Mouse (Mus musculus): ENCODE results near the gene Nudc. TPM values are rescaled to one million over a fixed set of nuclear protein-coding genes. Genes with fewer than 3 reads are reported as not detected.
A peak's percentile ranks its signal among the peaks of the same experiment; 100 is the strongest.

The Nudc gene
- polyA plus RNA-seq, 1 experiment from 2014 or later, result 192 TPM

GRCm38 (mm10) chr4:133574070-133574842 is 28.5 kb upstream of the Nudc start, which contains the start of gene Gpatch3:
TSS of gene Gpatch3 (plus strand) at chr4:133574745.
- Histone ChIP-seq H3K27me3 (ENCODE audit: control insufficient read depth, insufficient read depth, low read length) (no peaks in the 10 kb centered on the region), H3K4me1 (ENCODE audit: control insufficient read depth, insufficient read depth, low read length) (peaks cover 6% of the 10 kb centered on the region; the same call in 1 of the 2 replicates), H3K4me3 (ENCODE audit: low read depth, low read length) (peak within 1 kb of the TSS; percentile 99), H3K9ac (replicated peaks; ENCODE audit: low read depth, low read length) (peak within 1 kb of the TSS; percentile 80), H3K4me2 (replicated peaks; ENCODE audit: low read depth, low read length) (peak within 1 kb of the TSS; percentile 93), H3K36me3 (ENCODE audit: control insufficient read depth, insufficient read depth, low read length) (peaks cover 8% of the 10 kb centered on the region), H3K9me3 (ENCODE audit: control insufficient read depth, low read depth, low read length) (no peaks in the 10 kb centered on the region), H3K27ac (ENCODE audit: low read length) (peak within 1 kb of the TSS; percentile 88)
- peak; percentile 88 for ATAC-seq (ENCODE audit: insufficient number of reproducible peaks, insufficient read depth, low FRiP score, low read depth)
- WGBS, result 6% methylated on average over 44 of the region's 44 CpGs

DNA sequence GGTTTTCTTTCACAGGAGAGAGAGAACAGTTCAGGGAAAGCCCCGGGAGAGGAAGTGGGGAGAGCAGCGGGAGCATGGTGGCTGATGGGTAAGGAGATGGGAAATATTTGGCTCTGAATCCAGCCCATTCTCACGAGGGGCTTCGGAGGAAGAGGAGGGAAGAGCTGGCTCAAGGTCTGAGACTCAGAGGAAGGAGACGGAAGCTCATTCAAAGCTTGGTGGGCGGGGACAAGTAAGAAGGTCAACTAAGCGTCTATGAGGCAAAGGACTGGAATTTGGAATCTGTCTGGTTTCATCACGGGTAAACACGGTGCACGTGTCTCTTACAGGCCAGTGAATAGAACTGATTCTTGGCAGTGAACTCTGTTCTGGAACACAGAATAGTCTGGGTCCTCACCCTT is 24.3 kb upstream of the Nudc start:
- no peak for ATAC-seq (ENCODE audit: insufficient number of reproducible peaks, insufficient read depth, low FRiP score, low read depth)
- 48% methylated on average over 10 of the region's 10 CpGs for WGBS
- H3K27ac ChIP-seq (ENCODE audit: low read length), result no peak overlapping the region

DNA sequence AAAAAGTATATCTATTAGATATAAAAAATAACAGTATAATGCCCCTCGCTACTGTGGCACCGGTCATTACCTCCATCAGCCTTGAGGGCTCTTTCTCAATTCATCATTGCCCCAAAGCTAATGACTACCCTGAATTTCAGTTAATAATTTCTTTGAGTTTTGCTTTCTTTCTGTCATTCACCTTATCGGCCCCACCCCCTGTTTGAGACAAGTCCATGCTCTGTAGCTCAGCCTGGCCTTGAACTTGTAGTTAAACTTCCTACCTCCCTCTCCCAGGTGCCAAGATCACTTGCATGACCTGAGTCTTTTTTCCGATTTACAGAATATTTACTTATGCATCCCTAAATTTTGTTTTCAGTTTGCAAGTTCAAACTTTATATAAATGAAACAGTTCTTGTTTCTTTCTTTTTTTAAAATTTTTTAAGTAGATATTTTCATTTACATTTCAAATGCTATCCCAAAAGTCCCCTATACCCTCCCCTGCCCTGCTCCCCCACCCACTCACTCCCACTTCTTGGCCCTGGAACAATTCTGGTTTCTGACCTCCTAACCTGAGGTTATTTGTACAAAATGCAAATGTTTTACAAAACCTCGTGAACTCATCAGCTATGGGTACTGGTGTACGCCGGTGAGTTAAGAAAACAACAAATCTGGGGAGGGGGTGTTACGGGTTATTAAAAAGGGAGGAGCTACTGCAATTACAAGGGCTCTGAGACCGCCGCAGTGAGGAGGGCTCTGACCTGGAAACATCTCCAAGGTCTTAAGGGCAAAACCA is 23.7 kb upstream of the Nudc start:
- Histone ChIP-seq H3K36me3 (ENCODE audit: control insufficient read depth, insufficient read depth, low read length) (no peaks in the 10 kb centered on the region), H3K27me3 (ENCODE audit: control insufficient read depth, insufficient read depth, low read length) (no peaks in the 10 kb centered on the region), H3K4me3 (ENCODE audit: low read depth, low read length) (no peak overlapping the region), H3K4me1 (ENCODE audit: control insufficient read depth, insufficient read depth, low read length) (no peaks in the 10 kb centered on the region), H3K9ac (replicated peaks; ENCODE audit: low read depth, low read length) (no peak overlapping the region), H3K4me2 (replicated peaks; ENCODE audit: low read depth, low read length) (no peak overlapping the region), H3K27ac (ENCODE audit: low read length) (no peak overlapping the region), H3K9me3 (ENCODE audit: control insufficient read depth, low read depth, low read length) (no peaks in the 10 kb centered on the region)
- WGBS, result 76% methylated on average over 10 of the region's 10 CpGs
- no peak for ATAC-seq (ENCODE audit: insufficient number of reproducible peaks, insufficient read depth, low FRiP score, low read depth)

More for the DNA sequence above, 24.3 kb upstream of the Nudc start:
- H3K27me3 ChIP-seq (ENCODE audit: control insufficient read depth, insufficient read depth, low read length), result no peaks in the 10 kb centered on the region
- H3K9me3 ChIP-seq (ENCODE audit: control insufficient read depth, low read depth, low read length), result no peaks in the 10 kb centered on the region
- no peaks in the 10 kb centered on the region for H3K36me3 ChIP-seq (ENCODE audit: control insufficient read depth, insufficient read depth, low read length)
- no peak overlapping the region for H3K4me3 ChIP-seq (ENCODE audit: low read depth, low read length)
- no peak overlapping the region for H3K9ac ChIP-seq (replicated peaks; ENCODE audit: low read depth, low read length)
- H3K4me1 ChIP-seq (ENCODE audit: control insufficient read depth, insufficient read depth, low read length), result peaks cover under 1% of the 10 kb centered on the region; the same call in 1 of the 2 replicates
- no peak overlapping the region for H3K4me2 ChIP-seq (replicated peaks; ENCODE audit: low read depth, low read length)

DNA sequence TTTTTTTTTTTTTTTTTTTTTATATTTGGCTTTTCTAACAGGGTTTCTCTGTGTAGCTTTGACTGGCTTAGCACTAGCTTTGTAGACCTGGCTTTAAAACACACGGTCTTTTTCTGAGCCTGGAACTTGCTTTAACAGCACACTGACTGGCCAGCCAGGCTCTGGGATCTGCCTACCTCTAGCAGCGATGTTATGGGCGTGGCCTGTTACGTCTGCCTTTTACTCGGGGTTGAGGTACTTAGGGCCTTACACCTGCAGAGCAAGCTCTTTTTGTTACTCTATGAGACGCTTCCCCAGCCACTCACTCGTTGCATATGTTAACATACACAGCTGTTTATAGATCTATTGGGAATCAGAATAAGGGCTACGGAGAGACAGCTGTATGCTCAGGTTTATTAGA is 21.5 kb upstream of the Nudc start:
- 24% methylated on average over 8 of the region's 8 CpGs for WGBS
- ATAC-seq (ENCODE audit: insufficient number of reproducible peaks, insufficient read depth, low FRiP score, low read depth), result no peak
- no peaks in the 10 kb centered on the region for H3K36me3 ChIP-seq (ENCODE audit: control insufficient read depth, insufficient read depth, low read length)
- no peaks in the 10 kb centered on the region for H3K4me1 ChIP-seq (ENCODE audit: control insufficient read depth, insufficient read depth, low read length)
- H3K27ac ChIP-seq (ENCODE audit: low read length), result no peak overlapping the region
- no peaks in the 10 kb centered on the region for H3K9me3 ChIP-seq (ENCODE audit: control insufficient read depth, low read depth, low read length)
- no peak overlapping the region for H3K9ac ChIP-seq (replicated peaks; ENCODE audit: low read depth, low read length)
- H3K4me2 ChIP-seq (replicated peaks; ENCODE audit: low read depth, low read length), result no peak overlapping the region
- H3K4me3 ChIP-seq (ENCODE audit: low read depth, low read length), result no peak overlapping the region
- H3K27me3 ChIP-seq (ENCODE audit: control insufficient read depth, insufficient read depth, low read length), result no peaks in the 10 kb centered on the region

GRCm38 (mm10) chr4:133563123-133563571 is 17.4 kb upstream of the Nudc start:
- no peak for ATAC-seq (ENCODE audit: insufficient number of reproducible peaks, insufficient read depth, low FRiP score, low read depth)
- H3K36me3 ChIP-seq (ENCODE audit: control insufficient read depth, insufficient read depth, low read length), result no peaks in the 10 kb centered on the region
- no peak overlapping the region for H3K9ac ChIP-seq (replicated peaks; ENCODE audit: low read depth, low read length)
- H3K27me3 ChIP-seq (ENCODE audit: control insufficient read depth, insufficient read depth, low read length), result no peaks in the 10 kb centered on the region
- no peak overlapping the region for H3K4me3 ChIP-seq (ENCODE audit: low read depth, low read length)
- no peaks in the 10 kb centered on the region for H3K4me1 ChIP-seq (ENCODE audit: control insufficient read depth, insufficient read depth, low read length)
- 75% methylated on average over 11 of the region's 11 CpGs for WGBS
- H3K27ac ChIP-seq (ENCODE audit: low read length), result no peak overlapping the region
- H3K4me2 ChIP-seq (replicated peaks; ENCODE audit: low read depth, low read length), result no peak overlapping the region
- no peaks in the 10 kb centered on the region for H3K9me3 ChIP-seq (ENCODE audit: control insufficient read depth, low read depth, low read length)

- Histone ChIP-seq H3K9ac (replicated peaks; ENCODE audit: low read depth, low read length) (no peak overlapping the region), H3K27me3 (ENCODE audit: control insufficient read depth, insufficient read depth, low read length) (no peaks in the 10 kb centered on the region), H3K9me3 (ENCODE audit: control insufficient read depth, low read depth, low read length) (no peaks in the 10 kb centered on the region), H3K4me1 (ENCODE audit: control insufficient read depth, insufficient read depth, low read length) (no peaks in the 10 kb centered on the region), H3K36me3 (ENCODE audit: control insufficient read depth, insufficient read depth, low read length) (no peaks in the 10 kb centered on the region), H3K4me2 (replicated peaks; ENCODE audit: low read depth, low read length) (no peak overlapping the region), H3K27ac (ENCODE audit: low read length) (no peak overlapping the region), H3K4me3 (ENCODE audit: low read depth, low read length) (no peak overlapping the region)
- 73% methylated on average over 4 of the region's 4 CpGs for WGBS
- no peak for ATAC-seq (ENCODE audit: insufficient number of reproducible peaks, insufficient read depth, low FRiP score, low read depth)
These were observed 15.8 kb upstream of the Nudc start for GRCm38 (mm10) chr4:133561622-133562021.

- H3K4me3 ChIP-seq (ENCODE audit: low read depth, low read length), result no peak overlapping the region
- 71% methylated on average over 4 of the region's 4 CpGs for WGBS
These were observed 14.1 kb upstream of the Nudc start for GRCm38 (mm10) chr4:133559846-133560245.

DNA sequence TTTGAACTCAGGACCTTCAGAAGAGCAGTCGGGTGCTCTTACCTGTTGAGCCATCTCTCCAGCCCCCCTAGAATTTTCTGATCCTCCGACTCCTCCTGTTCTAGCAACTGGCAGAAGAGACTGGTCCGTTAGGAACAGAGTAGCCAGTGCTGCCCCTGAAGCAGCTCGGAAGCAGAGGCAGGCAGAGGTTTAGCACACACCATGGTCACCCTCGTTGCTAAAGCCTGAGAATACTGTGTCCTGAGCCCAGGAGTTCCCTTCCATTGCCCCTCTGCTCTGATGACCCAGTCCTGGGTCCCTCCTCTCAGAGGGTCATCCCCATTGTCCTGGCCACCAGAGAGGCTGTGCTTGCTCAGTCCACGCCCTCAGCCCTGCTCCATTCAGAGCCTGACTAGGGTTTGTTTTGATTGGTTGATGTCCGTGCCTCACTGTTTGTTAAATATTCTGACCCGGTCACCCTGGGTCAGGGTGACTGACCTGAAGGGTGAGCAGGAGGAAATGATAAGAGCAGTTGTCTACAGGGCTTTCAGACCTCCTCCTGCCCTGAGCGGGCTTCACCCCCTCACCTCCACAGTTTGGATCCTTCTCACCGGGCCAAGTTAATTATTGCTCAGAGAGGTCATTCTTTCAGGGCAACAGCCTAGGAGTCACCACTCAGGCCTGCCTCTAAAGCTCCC is 11.4 kb upstream of the Nudc start:
- Histone ChIP-seq H3K36me3 (ENCODE audit: control insufficient read depth, insufficient read depth, low read length) (no peaks in the 10 kb centered on the region), H3K27me3 (ENCODE audit: control insufficient read depth, insufficient read depth, low read length) (no peaks in the 10 kb centered on the region), H3K9me3 (ENCODE audit: control insufficient read depth, low read depth, low read length) (no peaks in the 10 kb centered on the region), H3K9ac (replicated peaks; ENCODE audit: low read depth, low read length) (no peak overlapping the region), H3K4me2 (replicated peaks; ENCODE audit: low read depth, low read length) (no peak overlapping the region), H3K4me3 (ENCODE audit: low read depth, low read length) (no peak overlapping the region), H3K27ac (ENCODE audit: low read length) (no peak overlapping the region), H3K4me1 (ENCODE audit: control insufficient read depth, insufficient read depth, low read length) (no peaks in the 10 kb centered on the region)
- 24% methylated on average over 10 of the region's 10 CpGs for WGBS
- no peak; the same call in 1 of the 2 replicates for ATAC-seq (ENCODE audit: insufficient number of reproducible peaks, insufficient read depth, low FRiP score, low read depth)

More at GRCm38 (mm10) chr4:133559846-133560245, 14.1 kb upstream of the Nudc start:
- Histone ChIP-seq H3K27me3 (ENCODE audit: control insufficient read depth, insufficient read depth, low read length) (no peaks in the 10 kb centered on the region), H3K36me3 (ENCODE audit: control insufficient read depth, insufficient read depth, low read length) (no peaks in the 10 kb centered on the region), H3K4me2 (replicated peaks; ENCODE audit: low read depth, low read length) (no peak overlapping the region), H3K9ac (replicated peaks; ENCODE audit: low read depth, low read length) (no peak overlapping the region), H3K27ac (ENCODE audit: low read length) (no peak overlapping the region), H3K9me3 (ENCODE audit: control insufficient read depth, low read depth, low read length) (no peaks in the 10 kb centered on the region), H3K4me1 (ENCODE audit: control insufficient read depth, insufficient read depth, low read length) (no peaks in the 10 kb centered on the region)
- ATAC-seq (ENCODE audit: insufficient number of reproducible peaks, insufficient read depth, low FRiP score, low read depth), result no peak
